Comparison of ENCODE assay signal across 13 mouse cellular contexts in genomic region chr13:103493567-103493966, GRCm38 (mm10).
DNase-seq lines count a peak whose midpoint lies in the region; ATAC-seq lines count a peak whose summit lies in the region.
"Had no signal": no experiment of that assay in that cellular context is flagged by ENCODE, and none has a peak within 500 bp of the region (broad histone marks: within the 10 kb centered on the region; RNA-seq: fewer than 3 reads in every experiment).

No protein-coding gene starts in this region.

- DNase-seq in 3T3-L1 (ENCODE audit: low read depth, low spot score): peak; percentile 54
- DNase-seq in adrenal gland, adult 18-20 months (ENCODE audit: low spot score in 2 of 2): peak; percentile 37 to 53
- no peak for DNase-seq in layer of hippocampus, adult 11-12 months (ENCODE audit: low spot score)
- no peak for DNase-seq in left cerebral cortex, adult 18-20 months (ENCODE audit: low spot score in 2 of 2)
- DNase-seq: cerebellum, adult 8-10 months had no signal

- H3K4me2 ChIP-seq in liver, embryonic 16.5 days (ENCODE audit: low read depth, low read length): no peak overlapping the region
- H3K4me2 ChIP-seq in liver, embryonic 12.5 days: no peak overlapping the region
- H3K4me2 ChIP-seq in heart, embryonic 12.5 days: no peak overlapping the region
- H3K4me2 ChIP-seq: limb, embryonic 13.5 days had no signal

- no peaks in the 10 kb centered on the region for H3K9me3 ChIP-seq in liver, embryonic 16.5 days (replicated peaks; ENCODE audit: control insufficient read depth, low read length)
- no peaks in the 10 kb centered on the region for H3K9me3 ChIP-seq in liver, embryonic 12.5 days (replicated peaks)
- H3K9me3 ChIP-seq in heart, embryonic 12.5 days (replicated peaks): no peaks in the 10 kb centered on the region; the same call in 1 of the 2 replicates
- H3K9me3 ChIP-seq: limb, embryonic 13.5 days had no signal

- no peaks in the 10 kb centered on the region for H3K27me3 ChIP-seq in liver, embryonic 16.5 days (ENCODE audit: control insufficient read depth, insufficient read depth, low read depth, low read length)
- H3K27me3 ChIP-seq in liver, embryonic 12.5 days (replicated peaks): no peaks in the 10 kb centered on the region
- H3K27me3 ChIP-seq in heart, embryonic 12.5 days (replicated peaks): peaks cover 4% of the 10 kb centered on the region; the same call in 1 of the 2 replicates
- H3K27me3 ChIP-seq: limb, embryonic 13.5 days had no signal

- H3K4me3 ChIP-seq in liver, embryonic 16.5 days (ENCODE audit: low read depth, low read length): no peak overlapping the region
- no peak overlapping the region for H3K4me3 ChIP-seq in liver, embryonic 12.5 days
- no peak overlapping the region for H3K4me3 ChIP-seq in heart, embryonic 12.5 days
- H3K4me3 ChIP-seq: limb, embryonic 13.5 days had no signal

- H3K4me1 ChIP-seq in liver, embryonic 16.5 days (ENCODE audit: control insufficient read depth, low read depth, low read length): no peaks in the 10 kb centered on the region
- no peaks in the 10 kb centered on the region for H3K4me1 ChIP-seq in liver, embryonic 12.5 days
- peaks cover 17% of the 10 kb centered on the region for H3K4me1 ChIP-seq in heart, embryonic 12.5 days (replicated peaks)

- 0 out of 2 replicates have a peak, but pooled peaks have one; percentile 21 for ATAC-seq in liver, embryonic 16.5 days (ENCODE audit: low read depth)
- ATAC-seq in liver, embryonic 12.5 days: no peak
- ATAC-seq in heart, embryonic 12.5 days (ENCODE audit: insufficient number of reproducible peaks, low FRiP score): peak; percentile 76
- no peak for ATAC-seq in CD4-positive, CD25-positive, alpha-beta regulatory T cell, adult 4 months
- ATAC-seq: hindbrain, postnatal 0 days; Patski had no signal

- H3K9ac ChIP-seq in liver, embryonic 16.5 days (ENCODE audit: low read depth, low read length): no peak overlapping the region
- no peak overlapping the region for H3K9ac ChIP-seq in liver, embryonic 12.5 days
- no peak overlapping the region for H3K9ac ChIP-seq in heart, embryonic 12.5 days
- H3K9ac ChIP-seq: limb, embryonic 13.5 days had no signal

- H3K36me3 ChIP-seq in liver, embryonic 16.5 days (ENCODE audit: control insufficient read depth, insufficient read depth): no peaks in the 10 kb centered on the region
- no peaks in the 10 kb centered on the region for H3K36me3 ChIP-seq in liver, embryonic 12.5 days
- no peaks in the 10 kb centered on the region for H3K36me3 ChIP-seq in heart, embryonic 12.5 days
- H3K36me3 ChIP-seq: limb, embryonic 13.5 days had no signal

- no peak overlapping the region for H3K27ac ChIP-seq in liver, embryonic 16.5 days (ENCODE audit: low read length)
- no peak overlapping the region for H3K27ac ChIP-seq in liver, embryonic 12.5 days
- no peak overlapping the region for H3K27ac ChIP-seq in heart, embryonic 12.5 days (ENCODE audit: poor library complexity, severe bottlenecking)
- H3K27ac ChIP-seq: hindbrain, postnatal 0 days; kidney, postnatal 0 days; limb, embryonic 13.5 days had no signal

- WGBS in liver, embryonic 16.5 days (ENCODE audit: insufficient replicate concordance): 18% methylated on average over 7 of the region's 7 CpGs
- 29% methylated on average over 7 of the region's 7 CpGs for WGBS in liver, embryonic 12.5 days (ENCODE audit: insufficient replicate concordance)
- WGBS in heart, embryonic 12.5 days: 23% methylated on average over 7 of the region's 7 CpGs

Comparison
In these comparisons a context has a peak if more than half of its experiments do, and no peak if none do; other contexts are left out.
1. ATAC-seq: peak in liver, embryonic 16.5 days (single experiment) and heart, embryonic 12.5 days (single experiment); none in liver, embryonic 12.5 days (single experiment) and CD4-positive, CD25-positive, alpha-beta regulatory T cell, adult 4 months (single experiment).
2. DNase-seq: peak in 3T3-L1 (single experiment) and adrenal gland, adult 18-20 months (2 of 2); none in layer of hippocampus, adult 11-12 months (single experiment) and left cerebral cortex, adult 18-20 months (0 of 2).